Mouse (Mus musculus): ENCODE measurements at regions not wholly inside any gene's neighbourhood (a gene's known extent, or its start where the extent isn't known, plus 50 kb on each side); places are given as distances from the start of the nearest gene placed in this dataset.

DNA sequence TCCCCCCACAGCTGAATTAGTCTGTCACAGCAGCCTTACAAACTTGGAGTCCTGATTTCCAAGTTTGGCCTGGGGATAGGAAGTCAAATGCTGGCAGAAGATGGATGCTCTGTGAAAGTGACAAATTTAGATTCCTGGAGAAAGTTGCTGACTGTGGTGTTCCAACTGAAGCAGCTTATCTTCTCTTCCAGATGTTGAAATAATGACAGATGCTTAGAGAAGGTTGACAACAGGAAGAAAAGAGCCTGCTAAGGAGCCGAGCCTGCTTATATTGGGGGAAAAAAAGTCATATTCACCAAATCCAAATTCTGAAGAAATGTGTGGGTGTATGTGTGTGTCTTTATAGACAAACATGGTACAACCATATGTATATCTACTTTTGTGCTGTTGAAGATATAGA, 1380.4 kb upstream of the Cdh8 start:
- no peak overlapping the region for H3K27ac ChIP-seq (ENCODE audit: control insufficient read depth, low read depth, low read length)
- H3K4me3 ChIP-seq (ENCODE audit: control insufficient read depth in 1 of 2, insufficient read depth in 1 of 2, low read depth in 2 of 2, low read length in 2 of 2) = no peak overlapping the region
- no peaks in the 10 kb centered on the region for H3K9me3 ChIP-seq (replicated peaks; ENCODE audit: insufficient read depth, low read length)
- no peaks in the 10 kb centered on the region; a peak in 1 of 4 replicates for H3K4me1 ChIP-seq (ENCODE audit: control insufficient read depth in 1 of 2, insufficient read depth in 2 of 2, low read length in 2 of 2)
- no peak overlapping the region for H3K9ac ChIP-seq (ENCODE audit: control insufficient read depth, low read depth, low read length, poor library complexity, severe bottlenecking)
- TF ChIP-seq TCF12 (IDR thresholded peaks at IDR 0.05; ENCODE audit: low read depth, low read length) (peak; percentile 37), ETS1 (IDR thresholded peaks at IDR 0.05; ENCODE audit: low read depth, low read length) (peak; percentile 35; the same call in 1 of the 2 replicates), KAT2A (conservative IDR thresholded peaks at IDR 0.05; ENCODE audit: low read depth, low read length) (no peak), EP300 (IDR thresholded peaks at IDR 0.05; ENCODE audit: low read depth in 1 of 2, low read length in 2 of 2) (peak in 1 of 2 experiments; percentile 42; a peak in 1 of 4 replicates)
- no peaks in the 10 kb centered on the region for H3K27me3 ChIP-seq (ENCODE audit: control insufficient read depth in 1 of 2, insufficient read depth in 2 of 2, low read length in 2 of 2)
- DNase-seq (ENCODE audit: low read depth, low spot score) = no peak
- H3K79me2 ChIP-seq (ENCODE audit: control insufficient read depth, insufficient read depth, low read length, poor library complexity) = no peaks in the 10 kb centered on the region
- peaks cover 0 to 4% of the 10 kb centered on the region in 2 experiments; a peak in 1 of 4 replicates for H3K36me3 ChIP-seq (ENCODE audit: control insufficient read depth in 1 of 2, insufficient read depth in 2 of 2, low read length in 2 of 2)

DNA sequence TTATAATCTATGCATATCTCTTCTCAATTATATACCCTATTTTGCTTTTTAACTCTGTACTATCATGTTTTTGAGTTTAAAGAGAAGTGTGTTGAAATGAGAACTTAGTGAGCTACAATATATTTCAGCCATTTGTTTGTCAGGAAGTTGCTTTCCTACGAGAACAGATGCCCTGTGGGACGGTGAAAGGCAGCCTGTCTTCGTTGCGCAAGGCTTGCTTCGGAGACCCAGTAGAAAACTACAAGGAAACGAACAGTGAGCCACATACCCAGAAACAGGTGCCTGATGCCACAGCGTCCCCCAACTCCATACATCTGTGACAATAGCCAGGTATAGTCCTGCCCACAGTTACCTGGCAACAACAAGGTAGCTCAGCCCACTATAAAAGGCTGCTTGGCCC, 1377.7 kb upstream of the Cdh8 start:
- Histone ChIP-seq H3K4me1 (ENCODE audit: control insufficient read depth in 1 of 2, insufficient read depth in 2 of 2, low read length in 2 of 2) (no peaks in the 10 kb centered on the region; a peak in 1 of 4 replicates), H3K9me3 (replicated peaks; ENCODE audit: insufficient read depth, low read length) (no peaks in the 10 kb centered on the region), H3K4me3 (ENCODE audit: control insufficient read depth in 1 of 2, insufficient read depth in 1 of 2, low read depth in 2 of 2, low read length in 2 of 2) (no peak overlapping the region), H3K36me3 (ENCODE audit: control insufficient read depth in 1 of 2, insufficient read depth in 2 of 2, low read length in 2 of 2) (peaks cover 0 to 4% of the 10 kb centered on the region in 2 experiments; a peak in 1 of 4 replicates), H3K9ac (ENCODE audit: control insufficient read depth, low read depth, low read length, poor library complexity, severe bottlenecking) (no peak overlapping the region), H3K27ac (ENCODE audit: control insufficient read depth, low read depth, low read length) (no peak overlapping the region), H3K27me3 (ENCODE audit: control insufficient read depth in 1 of 2, insufficient read depth in 2 of 2, low read length in 2 of 2) (no peaks in the 10 kb centered on the region), H3K79me2 (ENCODE audit: control insufficient read depth, insufficient read depth, low read length, poor library complexity) (no peaks in the 10 kb centered on the region)
- DNase-seq (ENCODE audit: low read depth, low spot score) = no peak
- TF ChIP-seq GABPA (IDR thresholded peaks at IDR 0.05; ENCODE audit: low read depth, low read length) = no peak
- TF ChIP-seq POLR2AphosphoS5 (IDR thresholded peaks at IDR 0.05; ENCODE audit: borderline replicate concordance, low read depth, low read length) = no peak
- no peak for TF ChIP-seq E2F4 (IDR thresholded peaks at IDR 0.05; ENCODE audit: borderline replicate concordance, low read depth, low read length)
- no peak for TF ChIP-seq MYC (IDR thresholded peaks at IDR 0.05; ENCODE audit: low read depth, low read length)
- TF ChIP-seq ELF1 (IDR thresholded peaks at IDR 0.05; ENCODE audit: low read depth, low read length) = no peak
- TF ChIP-seq NELFE (IDR thresholded peaks at IDR 0.05; ENCODE audit: low read depth, low read length) = no peak
- TF ChIP-seq CTCF (IDR thresholded peaks at IDR 0.05 in 2 of 3, conservative IDR thresholded peaks at IDR 0.05 in 1 of 3; ENCODE audit: control insufficient read depth in 1 of 3, insufficient read depth in 1 of 3, low read depth in 2 of 3, low read length in 3 of 3, poor library complexity in 1 of 3, severe bottlenecking in 1 of 3) = no peak
- TF ChIP-seq SMC3 (IDR thresholded peaks at IDR 0.05; ENCODE audit: low read depth, low read length) = no peak
- TF ChIP-seq EP300 (IDR thresholded peaks at IDR 0.05; ENCODE audit: low read depth in 1 of 2, low read length in 2 of 2) = no peak
- no peak for TF ChIP-seq SIN3A (IDR thresholded peaks at IDR 0.05; ENCODE audit: low read length)
- no peak for TF ChIP-seq MXI1 (IDR thresholded peaks at IDR 0.05; ENCODE audit: low read depth, low read length)
- TF ChIP-seq MAFK (IDR thresholded peaks at IDR 0.05; ENCODE audit: borderline replicate concordance, low read depth, low read length) = no peak

All from MEL (cell line).